In the genomic region with DNA sequence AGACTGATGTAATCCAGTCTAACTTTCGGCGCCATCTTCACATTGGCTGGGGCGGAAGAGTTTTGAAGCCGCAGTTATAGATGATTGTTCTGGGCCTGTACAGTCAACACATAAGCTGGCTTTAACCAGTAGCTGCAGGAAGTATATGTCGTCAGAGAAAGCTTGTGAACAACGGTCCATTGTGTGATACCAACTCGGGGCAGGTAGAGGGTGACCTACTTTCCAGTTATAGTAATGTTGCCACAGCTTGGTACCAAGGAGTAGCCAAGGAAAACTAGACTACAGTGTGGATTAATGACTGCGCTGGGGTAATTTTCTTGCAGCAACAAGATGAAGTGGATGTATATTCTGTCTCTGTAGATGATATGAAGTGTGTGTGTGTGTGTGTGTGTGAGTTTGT, we compare ENCODE assay signal across 24 mouse cellular contexts. TPM values are rescaled to one million over a fixed set of nuclear protein-coding genes. Genes with fewer than 3 reads are reported as not detected.
A peak's percentile ranks its signal among the peaks of the same experiment; 100 is the strongest.
DNase-seq lines count a peak whose midpoint lies in the region; ATAC-seq and TF ChIP-seq lines count a peak whose summit lies in the region.
"Had no signal": no experiment of that assay in that cellular context is flagged by ENCODE, and none has a peak within 500 bp of the region (broad histone marks: within the 10 kb centered on the region; RNA-seq: fewer than 3 reads in every experiment).

No protein-coding gene starts in this region.

- H3K36me3 ChIP-seq in kidney, postnatal 0 days (ENCODE audit: insufficient read depth, low read length), result no peaks in the 10 kb centered on the region
- H3K36me3 ChIP-seq in stomach, embryonic 16.5 days (ENCODE audit: control insufficient read depth, insufficient read depth, low read length), result no peaks in the 10 kb centered on the region
- H3K36me3 ChIP-seq: heart, embryonic 12.5 days; heart, embryonic 15.5 days; hindbrain, embryonic 10.5 days; hindbrain, embryonic 13.5 days had no signal

- WGBS in kidney, postnatal 0 days, result 81% methylated on average over 8 of the region's 8 CpGs
- 75% methylated on average over 8 of the region's 8 CpGs for WGBS in stomach, embryonic 16.5 days

- no peak for TF ChIP-seq CTCF in kidney, postnatal 0 days (IDR thresholded peaks at IDR 0.05; ENCODE audit: low read depth)

- H3K9me3 ChIP-seq in kidney, postnatal 0 days (replicated peaks; ENCODE audit: low read length), result no peaks in the 10 kb centered on the region
- no peaks in the 10 kb centered on the region for H3K9me3 ChIP-seq in stomach, embryonic 16.5 days (replicated peaks; ENCODE audit: control insufficient read depth, low read length)
- H3K9me3 ChIP-seq: heart, embryonic 12.5 days; heart, embryonic 15.5 days; hindbrain, embryonic 10.5 days; hindbrain, embryonic 13.5 days had no signal

- no peak overlapping the region for H3K4me3 ChIP-seq in kidney, postnatal 0 days (replicated peaks; ENCODE audit: low read depth, low read length)
- no peak overlapping the region for H3K4me3 ChIP-seq in stomach, embryonic 16.5 days (replicated peaks; ENCODE audit: low read length)
- H3K4me3 ChIP-seq: gastrocnemius, adult 2 months; heart, embryonic 12.5 days; hindbrain, embryonic 10.5 days; hindbrain, embryonic 13.5 days had no signal

- no peak overlapping the region for H3K4me2 ChIP-seq in kidney, postnatal 0 days (ENCODE audit: low read length)
- no peak overlapping the region for H3K4me2 ChIP-seq in stomach, embryonic 16.5 days (ENCODE audit: low read depth, low read length)
- H3K4me2 ChIP-seq: heart, embryonic 12.5 days had no signal

- no peak overlapping the region for H3K27ac ChIP-seq in kidney, postnatal 0 days
- H3K27ac ChIP-seq in stomach, embryonic 16.5 days (ENCODE audit: low read length), result no peak overlapping the region
- H3K27ac ChIP-seq: gastrocnemius, adult 2 months; heart, embryonic 15.5 days; hindbrain, embryonic 10.5 days; hindbrain, embryonic 13.5 days had no signal

- ATAC-seq in kidney, postnatal 0 days (replicated peaks; ENCODE audit: low FRiP score, low read depth), result peak; percentile 34; the same call in 1 of the 2 replicates
- peak; percentile 38; the same call in 1 of the 2 replicates for ATAC-seq in stomach, embryonic 16.5 days (ENCODE audit: insufficient read depth, low FRiP score)
- ATAC-seq: CD4-positive, CD25-positive, alpha-beta regulatory T cell, adult 4 months; forebrain, embryonic 14.5 days; forebrain, postnatal 0 days; hindbrain, embryonic 16.5 days had no signal

- H3K27me3 ChIP-seq in kidney, postnatal 0 days (ENCODE audit: insufficient read depth, low read length), result no peaks in the 10 kb centered on the region
- H3K27me3 ChIP-seq in stomach, embryonic 16.5 days (ENCODE audit: control insufficient read depth, insufficient read depth, low read length), result no peaks in the 10 kb centered on the region
- H3K27me3 ChIP-seq: heart, embryonic 12.5 days; heart, embryonic 15.5 days had no signal

- no peak overlapping the region for H3K9ac ChIP-seq in kidney, postnatal 0 days (ENCODE audit: low read depth, low read length)
- H3K9ac ChIP-seq in stomach, embryonic 16.5 days (ENCODE audit: low read length), result no peak overlapping the region
- H3K9ac ChIP-seq: forebrain, postnatal 0 days; heart, embryonic 12.5 days; heart, embryonic 15.5 days; hindbrain, embryonic 13.5 days had no signal

- H3K4me1 ChIP-seq in kidney, postnatal 0 days (replicated peaks; ENCODE audit: insufficient read depth, low read length), result no peaks in the 10 kb centered on the region; the same call in 1 of the 2 replicates
- H3K4me1 ChIP-seq in stomach, embryonic 16.5 days (ENCODE audit: control insufficient read depth, insufficient read depth, low read length), result peaks cover 4% of the 10 kb centered on the region; the same call in 1 of the 2 replicates
- H3K4me1 ChIP-seq: heart, embryonic 12.5 days had no signal

- DNase-seq in kidney, postnatal 0 days (ENCODE audit: low spot score), result no peak
- DNase-seq in kidney, adult 18-20 months, result no peak
- DNase-seq in retina, postnatal 1 day, result peak; percentile 32
- no peak for DNase-seq in retina, embryonic 14.5 days (ENCODE audit: low spot score)
- DNase-seq in natural killer cell, adult 2 months (ENCODE audit: low spot score in 2 of 2), result no peak
- DNase-seq: adrenal gland, postnatal 10 days; adrenal gland, postnatal 36 days; cerebellum, adult 11 months; cerebellum, postnatal 14 days; forebrain, postnatal 0 days; gastrocnemius, adult 2 months; gastrocnemius, postnatal 14 days; heart, adult 18-20 months; heart, postnatal 10 days; heart, postnatal 36 days had no signal

RNA-seq across cellular contexts. Expression of gene Mansc1, which starts 1.3 kb away (rescaled TPM):
- polyA plus RNA-seq in kidney, postnatal 0 days (2015; fragmentation: Nextera tagmentation; extraction: Ambion mirVana), result 13.3 and 13.5 TPM in 2 replicates
- polyA plus RNA-seq in stomach, embryonic 16.5 days (2015; fragmentation: Nextera tagmentation; extraction: Ambion mirVana), result 9.9 and 13.5 TPM in 2 replicates
- polyA plus RNA-seq: C2C12 had no signal

RNA-seq across cellular contexts. Expression of gene Borcs5, which starts 5.8 kb away (rescaled TPM):
- polyA plus RNA-seq in kidney, postnatal 0 days (2015; fragmentation: Nextera tagmentation; extraction: Ambion mirVana), result 20.0 and 20.1 TPM in 2 replicates
- 16.5 and 17.7 TPM in 2 replicates for polyA plus RNA-seq in stomach, embryonic 16.5 days (2015; fragmentation: Nextera tagmentation; extraction: Ambion mirVana)
